Mouse (Mus musculus) 416B (cell line): ENCODE measurements at regions not wholly inside any gene's neighbourhood (a gene's known extent, or its start where the extent isn't known, plus 50 kb on each side); places are given as distances from the start of the nearest gene placed in this dataset.
A peak's percentile ranks its signal among the peaks of the same experiment; 100 is the strongest.
"Not testable (repeated sequence)": the region's sequence is repeated elsewhere in the genome, so short reads cannot be mapped to it uniquely, and the experiment has no call there.

Experiments used
- DNase-seq: peaks from one replicate; pipeline ENCODE4 v3.0.0; 2011; ENCODE audit warnings: low read depth

GRCm38 (mm10) chrX:92981141-92981540, 305.1 kb upstream of the Arx start:
- DNase-seq, result no peak

- DNase-seq, result no peak
Measured at GRCm38 (mm10) chrX:93002236-93002976, 283.8 kb upstream of the Arx start.

GRCm38 (mm10) chrX:93006681-93007080, 279.6 kb upstream of the Arx start:
- no peak for DNase-seq

GRCm38 (mm10) chrX:93011578-93011977, 274.7 kb upstream of the Arx start:
- DNase-seq, result no peak

GRCm38 (mm10) chrX:93016391-93016790, 269.9 kb upstream of the Arx start:
- no peak for DNase-seq

GRCm38 (mm10) chrX:93041096-93041495, 245.1 kb upstream of the Arx start:
- no peak for DNase-seq

- DNase-seq, result no peak
Measured at GRCm38 (mm10) chrX:93042736-93043135, 243.5 kb upstream of the Arx start.

- DNase-seq, result no peak
Measured at GRCm38 (mm10) chrX:93048967-93049754, 237.1 kb upstream of the Arx start.

GRCm38 (mm10) chrX:93049755-93050143, 236.5 kb upstream of the Arx start:
- DNase-seq, result no peak

- DNase-seq, result no peak
Measured at GRCm38 (mm10) chrX:93059533-93059932, 226.7 kb upstream of the Arx start.

- DNase-seq, result peak; percentile 22
Measured at GRCm38 (mm10) chrX:93068884-93069283, 217.4 kb upstream of the Arx start.

GRCm38 (mm10) chrX:93069569-93070289, 216.5 kb upstream of the Arx start:
- peak; percentile 84 for DNase-seq

GRCm38 (mm10) chrX:93070290-93070611, 216.0 kb upstream of the Arx start:
- no peak for DNase-seq

GRCm38 (mm10) chrX:93088976-93089375, 197.3 kb upstream of the Arx start:
- no peak for DNase-seq

GRCm38 (mm10) chrX:93097551-93097950, 188.7 kb upstream of the Arx start:
- no peak for DNase-seq

GRCm38 (mm10) chrX:93107930-93108567, 178.2 kb upstream of the Arx start:
- DNase-seq, result no peak

- not testable (repeated sequence) for DNase-seq
Measured at GRCm38 (mm10) chrX:93154367-93154766, 131.9 kb upstream of the Arx start.

- no peak for DNase-seq
Measured at GRCm38 (mm10) chrX:93159105-93159504, 127.1 kb upstream of the Arx start.

GRCm38 (mm10) chrX:93160956-93161355, 125.3 kb upstream of the Arx start:
- no peak for DNase-seq
